Mouse (Mus musculus): Measurements from ENCODE around the gene Ncf1. TPM values are rescaled to one million over a fixed set of nuclear protein-coding genes. Genes with fewer than 3 reads are reported as not detected.

Gene Ncf1
- polyA plus RNA-seq, 1 experiment from 2014 or later: 2.3 TPM

DNA sequence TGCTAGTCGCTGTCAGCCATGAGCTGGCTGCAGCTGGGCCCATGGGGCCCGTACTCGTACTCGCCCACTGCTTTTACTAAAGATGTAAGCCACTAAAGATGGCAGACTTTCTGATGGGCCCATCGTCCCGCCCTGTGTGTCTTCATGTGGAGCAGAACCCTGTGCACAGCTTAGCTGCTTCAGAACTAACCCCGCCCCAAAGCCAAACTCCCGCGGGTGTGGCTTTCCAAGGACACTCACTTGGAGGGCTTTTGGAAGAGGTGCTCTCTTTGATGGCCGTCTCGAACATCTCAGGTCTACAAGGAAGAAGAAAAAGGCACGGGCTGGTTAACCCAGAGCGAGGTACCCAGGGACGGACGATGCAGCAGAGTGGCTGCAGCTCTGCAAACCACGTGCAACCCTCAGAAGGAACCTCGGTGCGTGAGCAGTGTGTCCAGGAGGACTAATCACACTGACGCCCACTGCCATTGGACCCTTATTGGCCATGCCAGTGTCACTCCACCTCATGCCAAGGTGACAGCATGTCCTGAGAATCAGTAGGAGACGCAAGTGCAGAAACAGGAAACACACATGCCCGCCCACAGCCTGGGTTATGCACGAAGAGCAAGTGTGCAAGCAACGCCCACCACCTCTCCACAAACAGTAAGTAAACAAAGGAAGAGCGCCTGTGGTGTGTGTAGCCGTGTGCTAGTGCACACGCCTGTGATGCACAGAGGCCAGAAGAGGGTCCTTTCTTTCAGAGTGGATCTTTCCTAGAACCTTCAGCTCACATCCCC is 14.4 kb upstream of the Ncf1 start:
- no peak overlapping the region for H3K9ac ChIP-seq
- no peaks in the 10 kb centered on the region for H3K9me3 ChIP-seq
- H3K36me3 ChIP-seq: peaks cover 100% of the 10 kb centered on the region
- H3K4me2 ChIP-seq (replicated peaks): no peak overlapping the region
- 94% methylated on average over 26 of the region's 26 CpGs for WGBS
- H3K27me3 ChIP-seq: no peaks in the 10 kb centered on the region
- no peak overlapping the region for H3K27ac ChIP-seq
- H3K4me1 ChIP-seq: no peaks in the 10 kb centered on the region
- no peak for ATAC-seq (ENCODE audit: insufficient number of reproducible peaks, insufficient read depth, low FRiP score, low TSS enrichment)
- H3K4me3 ChIP-seq: no peak overlapping the region

DNA sequence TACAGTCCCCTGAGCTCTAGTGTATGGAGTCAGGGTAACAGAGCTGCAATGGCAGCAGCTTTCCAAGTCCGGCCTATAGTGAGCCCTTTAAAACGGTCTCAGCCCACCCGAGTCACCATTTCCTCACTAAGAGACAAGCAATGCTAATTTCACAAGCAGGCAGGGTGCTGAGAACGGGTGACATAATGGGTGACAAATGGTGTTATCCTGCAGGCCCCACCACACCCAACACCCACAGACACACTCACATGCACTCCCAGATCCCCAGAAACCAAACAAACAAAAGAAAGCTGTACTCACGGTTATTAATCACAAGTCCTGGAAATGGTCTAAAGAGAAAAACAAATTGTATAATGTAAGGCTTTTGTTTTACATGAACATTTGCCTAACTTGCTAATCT is 12.4 kb upstream of the Ncf1 start:
- peaks cover 100% of the 10 kb centered on the region for H3K36me3 ChIP-seq
- H3K9ac ChIP-seq: no peak overlapping the region
- no peak for ATAC-seq (ENCODE audit: insufficient number of reproducible peaks, insufficient read depth, low FRiP score, low TSS enrichment)
- no peaks in the 10 kb centered on the region for H3K9me3 ChIP-seq
- no peaks in the 10 kb centered on the region for H3K27me3 ChIP-seq
- 85% methylated on average over 5 of the region's 5 CpGs for WGBS
- no peak overlapping the region for H3K4me3 ChIP-seq
- H3K27ac ChIP-seq: no peak overlapping the region
- no peaks in the 10 kb centered on the region for H3K4me1 ChIP-seq
- H3K4me2 ChIP-seq (replicated peaks): no peak overlapping the region

GRCm38 (mm10) chr5:134237936-134238760 is 8.7 kb upstream of the Ncf1 start:
- Histone ChIP-seq H3K27ac (0 out of 2 replicates have a peak overlapping the region, but pooled peaks have one; percentile 23), H3K9ac (no peak overlapping the region), H3K9me3 (no peaks in the 10 kb centered on the region), H3K36me3 (peaks cover 73% of the 10 kb centered on the region), H3K4me3 (no peak overlapping the region), H3K27me3 (no peaks in the 10 kb centered on the region), H3K4me2 (replicated peaks) (no peak overlapping the region), H3K4me1 (peaks cover 27% of the 10 kb centered on the region)
- no peak for ATAC-seq (ENCODE audit: insufficient number of reproducible peaks, insufficient read depth, low FRiP score, low TSS enrichment)
- WGBS: 80% methylated on average over 28 of the region's 28 CpGs

DNA sequence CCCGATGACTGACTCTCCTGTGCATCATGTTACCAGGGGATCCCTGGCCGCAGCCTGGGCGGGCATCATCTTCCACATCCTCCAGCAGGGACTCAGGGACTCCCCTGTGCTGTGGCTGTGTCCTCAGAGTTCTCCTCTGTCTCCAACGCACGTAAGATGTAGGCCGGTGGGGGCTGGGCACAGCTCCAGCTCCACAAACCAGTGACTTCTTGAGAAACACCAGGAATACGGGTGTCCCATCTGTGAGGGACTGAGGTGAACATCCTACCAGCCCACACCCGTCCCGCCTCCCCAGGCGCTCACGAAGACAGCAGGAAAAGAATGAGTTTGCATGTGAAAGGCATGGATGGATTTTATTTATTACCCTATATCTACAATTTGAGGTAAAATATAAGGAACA is 8.1 kb upstream of the Ncf1 start:
- peaks cover 67% of the 10 kb centered on the region for H3K36me3 ChIP-seq
- H3K9me3 ChIP-seq: no peaks in the 10 kb centered on the region
- H3K4me2 ChIP-seq (replicated peaks): no peak overlapping the region
- H3K27ac ChIP-seq: no peak overlapping the region
- 95% methylated on average over 11 of the region's 11 CpGs for WGBS
- no peak for ATAC-seq (ENCODE audit: insufficient number of reproducible peaks, insufficient read depth, low FRiP score, low TSS enrichment)
- H3K4me3 ChIP-seq: no peak overlapping the region
- no peaks in the 10 kb centered on the region for H3K27me3 ChIP-seq
- peaks cover 27% of the 10 kb centered on the region for H3K4me1 ChIP-seq
- H3K9ac ChIP-seq: no peak overlapping the region

- WGBS: 89% methylated on average over 6 of the region's 6 CpGs
Measured at GRCm38 (mm10) chr5:134236796-134237195, 7.4 kb upstream of the Ncf1 start.

DNA sequence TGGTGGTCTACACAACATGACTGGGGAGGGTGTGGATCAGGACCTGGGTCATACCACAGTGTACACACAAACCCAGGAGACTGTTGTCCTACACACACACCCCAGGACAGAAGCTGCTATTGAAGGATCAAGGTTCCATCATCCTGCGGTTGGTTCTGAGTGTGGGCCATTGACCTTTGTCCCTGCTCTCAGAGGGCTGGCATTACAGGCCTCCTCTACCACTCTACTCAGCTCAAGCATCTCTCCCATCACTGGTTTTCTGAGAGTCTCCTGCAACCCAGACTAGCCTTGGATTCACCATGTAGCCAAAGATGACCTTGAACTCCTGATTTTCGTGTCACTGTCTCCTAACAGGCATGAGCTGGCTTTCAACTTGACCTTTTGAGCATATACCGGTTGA is 6.8 kb upstream of the Ncf1 start:
- H3K4me1 ChIP-seq: peaks cover 31% of the 10 kb centered on the region
- H3K27me3 ChIP-seq: no peaks in the 10 kb centered on the region
- no peak overlapping the region for H3K4me2 ChIP-seq (replicated peaks)
- no peak for ATAC-seq (ENCODE audit: insufficient number of reproducible peaks, insufficient read depth, low FRiP score, low TSS enrichment)
- WGBS: 89% methylated on average over 3 of the region's 3 CpGs
- no peaks in the 10 kb centered on the region for H3K9me3 ChIP-seq
- H3K9ac ChIP-seq: no peak overlapping the region
- peak overlapping the region; percentile 88 for H3K27ac ChIP-seq
- H3K4me3 ChIP-seq: no peak overlapping the region
- peaks cover 54% of the 10 kb centered on the region for H3K36me3 ChIP-seq

More at GRCm38 (mm10) chr5:134236796-134237195, 7.4 kb upstream of the Ncf1 start:
- Histone ChIP-seq H3K9ac (no peak overlapping the region), H3K4me2 (replicated peaks) (no peak overlapping the region), H3K36me3 (peaks cover 60% of the 10 kb centered on the region), H3K4me1 (peaks cover 31% of the 10 kb centered on the region), H3K27ac (no peak overlapping the region), H3K9me3 (no peaks in the 10 kb centered on the region), H3K27me3 (no peaks in the 10 kb centered on the region), H3K4me3 (no peak overlapping the region)
- ATAC-seq (ENCODE audit: insufficient number of reproducible peaks, insufficient read depth, low FRiP score, low TSS enrichment): no peak

GRCm38 (mm10) chr5:134235111-134235510 is 5.7 kb upstream of the Ncf1 start:
- Histone ChIP-seq H3K4me1 (peaks cover 31% of the 10 kb centered on the region), H3K36me3 (peaks cover 43% of the 10 kb centered on the region), H3K4me2 (replicated peaks) (no peak overlapping the region), H3K27ac (peak overlapping the region; percentile 88), H3K9me3 (no peaks in the 10 kb centered on the region), H3K27me3 (no peaks in the 10 kb centered on the region), H3K9ac (no peak overlapping the region), H3K4me3 (no peak overlapping the region)
- 30% methylated on average over 6 of the region's 6 CpGs for WGBS
- 0 out of 2 replicates have a peak, but pooled peaks have one; percentile 19 for ATAC-seq (ENCODE audit: insufficient number of reproducible peaks, insufficient read depth, low FRiP score, low TSS enrichment)

- Histone ChIP-seq H3K27me3 (no peaks in the 10 kb centered on the region), H3K36me3 (peaks cover 34% of the 10 kb centered on the region), H3K4me2 (replicated peaks) (no peak overlapping the region), H3K9ac (no peak overlapping the region), H3K27ac (peak overlapping the region; percentile 88; the same call in 1 of the 2 replicates), H3K4me3 (no peak overlapping the region), H3K4me1 (peaks cover 31% of the 10 kb centered on the region), H3K9me3 (no peaks in the 10 kb centered on the region)
- 61% methylated on average over 2 of the region's 2 CpGs for WGBS
- no peak for ATAC-seq (ENCODE audit: insufficient number of reproducible peaks, insufficient read depth, low FRiP score, low TSS enrichment)
Measured at GRCm38 (mm10) chr5:134234205-134234604, 4.8 kb upstream of the Ncf1 start.

DNA sequence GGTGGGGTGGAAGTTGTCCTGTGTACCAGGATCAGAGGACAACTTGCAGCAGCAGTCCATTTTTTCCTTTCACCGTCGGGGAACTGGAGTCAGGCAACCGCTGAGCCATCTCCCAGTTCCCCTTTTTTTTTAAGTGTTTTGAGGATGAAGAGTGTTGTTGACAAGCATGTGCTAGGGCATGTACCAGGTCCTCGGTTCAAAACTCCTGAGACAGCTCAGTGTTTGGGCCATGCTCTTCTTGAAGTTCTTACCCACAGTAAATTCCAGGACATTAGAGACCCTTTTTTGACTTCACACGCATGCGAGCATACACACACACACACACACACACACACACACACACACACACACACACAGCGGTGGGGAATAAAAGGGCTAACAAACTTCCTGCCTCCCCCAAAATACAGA is 3.8 kb upstream of the Ncf1 start:
- Histone ChIP-seq H3K9ac (no peak overlapping the region), H3K4me2 (replicated peaks) (no peak overlapping the region), H3K27ac (no peak overlapping the region), H3K9me3 (no peaks in the 10 kb centered on the region), H3K36me3 (peaks cover 24% of the 10 kb centered on the region), H3K27me3 (no peaks in the 10 kb centered on the region), H3K4me1 (peaks cover 31% of the 10 kb centered on the region), H3K4me3 (no peak overlapping the region)
- no peak for ATAC-seq (ENCODE audit: insufficient number of reproducible peaks, insufficient read depth, low FRiP score, low TSS enrichment)
- WGBS: 59% methylated on average over 7 of the region's 7 CpGs

GRCm38 (mm10) chr5:134232568-134232967 is 3.1 kb upstream of the Ncf1 start:
- ATAC-seq (ENCODE audit: insufficient number of reproducible peaks, insufficient read depth, low FRiP score, low TSS enrichment): no peak
- no peaks in the 10 kb centered on the region for H3K27me3 ChIP-seq
- no peaks in the 10 kb centered on the region for H3K9me3 ChIP-seq
- H3K4me3 ChIP-seq: no peak overlapping the region
- no peak overlapping the region for H3K9ac ChIP-seq
- H3K4me1 ChIP-seq: peaks cover 35% of the 10 kb centered on the region
- H3K4me2 ChIP-seq (replicated peaks): no peak overlapping the region
- H3K36me3 ChIP-seq: peaks cover 17% of the 10 kb centered on the region
- 24% methylated on average over 7 of the region's 7 CpGs for WGBS
- H3K27ac ChIP-seq: no peak overlapping the region

GRCm38 (mm10) chr5:134232111-134232510 is 2.7 kb upstream of the Ncf1 start:
- Histone ChIP-seq H3K9ac (no peak overlapping the region), H3K36me3 (peaks cover 13% of the 10 kb centered on the region), H3K9me3 (no peaks in the 10 kb centered on the region), H3K4me2 (replicated peaks) (no peak overlapping the region), H3K4me3 (no peak overlapping the region), H3K27ac (no peak overlapping the region), H3K4me1 (peaks cover 37% of the 10 kb centered on the region), H3K27me3 (no peaks in the 10 kb centered on the region)
- no peak for ATAC-seq (ENCODE audit: insufficient number of reproducible peaks, insufficient read depth, low FRiP score, low TSS enrichment)
- 73% methylated on average over 6 of the region's 6 CpGs for WGBS

DNA sequence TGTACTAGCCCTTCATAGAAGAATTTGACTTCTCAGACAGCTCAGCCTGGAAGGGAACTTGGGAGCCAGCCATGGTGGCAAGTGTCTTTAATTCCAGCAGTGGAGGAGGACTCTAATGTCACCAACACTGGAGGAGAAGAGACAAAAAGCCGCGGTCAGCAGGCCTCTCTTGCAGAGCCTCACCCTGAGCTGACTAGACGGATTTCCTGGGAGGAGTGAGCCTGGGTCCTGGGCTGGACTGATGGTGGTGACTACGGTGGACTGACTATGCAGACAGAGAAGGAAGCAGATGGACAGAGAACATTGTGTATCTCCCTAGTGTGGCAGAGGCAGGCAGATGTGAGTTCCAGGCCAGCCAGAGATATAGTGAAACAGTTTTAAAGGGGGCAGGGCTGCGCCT is 2.0 kb upstream of the Ncf1 start:
- H3K4me1 ChIP-seq: peaks cover 44% of the 10 kb centered on the region
- 85% methylated on average over 5 of the region's 5 CpGs for WGBS
- H3K9ac ChIP-seq: no peak overlapping the region
- no peak for ATAC-seq (ENCODE audit: insufficient number of reproducible peaks, insufficient read depth, low FRiP score, low TSS enrichment)
- H3K4me2 ChIP-seq (replicated peaks): no peak overlapping the region
- peaks cover 6% of the 10 kb centered on the region for H3K36me3 ChIP-seq
- H3K27me3 ChIP-seq: no peaks in the 10 kb centered on the region
- H3K4me3 ChIP-seq: no peak overlapping the region
- no peaks in the 10 kb centered on the region for H3K9me3 ChIP-seq
- H3K27ac ChIP-seq: no peak overlapping the region
